Mouse (Mus musculus) MEL (cell line): ENCODE measurements around the gene Myoc. TPM values are rescaled to one million over a fixed set of nuclear protein-coding genes. Genes with fewer than 3 reads are reported as not detected.

ENCODE experiments used
- DNase-seq: peaks from one replicate; pipeline ENCODE4 v3.0.0; 2011; ENCODE audit warnings: low read depth, low spot score
- H3K27ac ChIP-seq: 2 replicates; pipeline ENCODE4 v1.5.1; 2012; ENCODE audit warnings: low read depth, mild to moderate bottlenecking, control low read depth, low read length, moderate library complexity; ENCODE audit not compliant: control insufficient read depth
- H3K27me3 ChIP-seq, 2 experiments: fragments of 150-350 bp in 1 of 2; sonication (generic) in 1 of 2; 2 replicates each; pipeline ENCODE4 v1.6.1; 2012; ENCODE audit warnings: low read length in 2 of 2, mild to moderate bottlenecking in 2 of 2, improper control_type of control experiment in 1 of 2, moderate library complexity in 1 of 2; ENCODE audit not compliant: insufficient read depth in 2 of 2, control insufficient read depth in 1 of 2
- H3K36me3 ChIP-seq, 2 experiments: 2 replicates each; pipeline ENCODE4 v1.6.1; 2012 to 2014; ENCODE audit warnings: low read length in 2 of 2, improper control_type of control experiment in 1 of 2, inconsistent platforms in 1 of 2, mild to moderate bottlenecking in 1 of 2; ENCODE audit not compliant: insufficient read depth in 2 of 2, control insufficient read depth in 1 of 2
- H3K4me1 ChIP-seq, 2 experiments: fragments of 150-350 bp in 1 of 2; sonication (generic) in 1 of 2; 2 replicates each; pipeline ENCODE4 v1.6.1; 2012; ENCODE audit warnings: low read length in 2 of 2, improper control_type of control experiment in 1 of 2, mild to moderate bottlenecking in 1 of 2; ENCODE audit not compliant: insufficient read depth in 2 of 2, control insufficient read depth in 1 of 2
- H3K4me3 ChIP-seq, 2 experiments: fragments of 150-350 bp in 1 of 2; sonication (generic) in 1 of 2; 2 replicates each; pipeline ENCODE4 v1.5.1; 2012; ENCODE audit warnings: low read depth in 2 of 2, low read length in 2 of 2, mild to moderate bottlenecking in 2 of 2, moderate library complexity in 2 of 2, control low read depth in 1 of 2, improper control_type of control experiment in 1 of 2; ENCODE audit not compliant: control insufficient read depth in 1 of 2, insufficient read depth in 1 of 2
- H3K79me2 ChIP-seq: 2 replicates; pipeline ENCODE4 v1.6.1; 2012; ENCODE audit warnings: mild to moderate bottlenecking, low read length, moderate library complexity; ENCODE audit not compliant: control insufficient read depth, poor library complexity, insufficient read depth
- H3K9ac ChIP-seq: 2 replicates; pipeline ENCODE4 v1.6.1; 2012; ENCODE audit warnings: low read depth, mild to moderate bottlenecking, control low read depth, low read length, moderate library complexity; ENCODE audit not compliant: control insufficient read depth, poor library complexity, severe bottlenecking
- H3K9me3 ChIP-seq: fragments of 150-350 bp; sonication (generic); replicated peaks from 2 replicates; pipeline ENCODE4 v1.6.1; 2012; ENCODE audit warnings: mild to moderate bottlenecking, low read length, improper control_type of control experiment, moderate library complexity; ENCODE audit not compliant: insufficient read depth
- BHLHE40 ChIP-seq: IDR thresholded peaks from 2 replicates; pipeline ENCODE4 v1.6.1; 2012; ENCODE audit warnings: low read depth, mild to moderate bottlenecking, inconsistent platforms, low read length, improper control_type of control experiment, borderline replicate concordance
- CHD1 ChIP-seq: IDR thresholded peaks from 2 replicates; pipeline ENCODE4 v1.6.1; 2012; ENCODE audit warnings: low read depth, mild to moderate bottlenecking, inconsistent platforms, low read length, improper control_type of control experiment
- CTCF ChIP-seq, 3 experiments: IDR thresholded peaks in 2 of 3; conservative IDR thresholded peaks in 1 of 3; 2 replicates each; pipeline ENCODE4 v1.5.1; 2011 to 2012; ENCODE audit warnings: low read length in 3 of 3, low read depth in 2 of 3, mild to moderate bottlenecking in 2 of 3, improper control_type of control experiment in 1 of 3, inconsistent platforms in 1 of 3, mixed read lengths in 1 of 3, moderate library complexity in 1 of 3; ENCODE audit not compliant: control insufficient read depth in 1 of 3, insufficient read depth in 1 of 3, poor library complexity in 1 of 3, severe bottlenecking in 1 of 3
- E2F4 ChIP-seq: IDR thresholded peaks from 2 replicates; pipeline ENCODE4 v1.6.1; 2011; ENCODE audit warnings: low read depth, low read length, improper control_type of control experiment, borderline replicate concordance
- EP300 ChIP-seq, 2 experiments: IDR thresholded peaks; 2 replicates each; pipeline ENCODE4 v1.6.1; 2011; ENCODE audit warnings: improper control_type of control experiment in 2 of 2, low read length in 2 of 2, low read depth in 1 of 2, mild to moderate bottlenecking in 1 of 2
- GATA1 ChIP-seq: IDR thresholded peaks from 2 replicates; pipeline ENCODE4 v1.6.1; 2011; ENCODE audit warnings: low read depth, low read length, improper control_type of control experiment
- HCFC1 ChIP-seq: IDR thresholded peaks from 2 replicates; pipeline ENCODE4 v1.6.1; 2012; ENCODE audit warnings: low read depth, mild to moderate bottlenecking, inconsistent platforms, low read length, improper control_type of control experiment, moderate library complexity
- JUND ChIP-seq: IDR thresholded peaks from 2 replicates; pipeline ENCODE4 v1.6.1; 2011; ENCODE audit warnings: low read depth, mild to moderate bottlenecking, improper control_type of control experiment, low read length
- MAFK ChIP-seq: IDR thresholded peaks from 2 replicates; pipeline ENCODE4 v1.6.1; 2011; ENCODE audit warnings: low read depth, mild to moderate bottlenecking, low read length, improper control_type of control experiment, borderline replicate concordance
- MAX ChIP-seq: IDR thresholded peaks from 2 replicates; pipeline ENCODE4 v1.6.1; 2011; ENCODE audit warnings: low read length, improper control_type of control experiment
- MAZ ChIP-seq: IDR thresholded peaks from 2 replicates; pipeline ENCODE4 v1.6.1; 2012; ENCODE audit warnings: low read depth, mild to moderate bottlenecking, inconsistent platforms, low read length, improper control_type of control experiment
- MEF2A ChIP-seq: IDR thresholded peaks from 2 replicates; pipeline ENCODE4 v1.6.1; 2014; ENCODE audit warnings: low read depth, mild to moderate bottlenecking, inconsistent platforms, low read length, improper control_type of control experiment; ENCODE audit not compliant: poor library complexity, insufficient replicate concordance, severe bottlenecking; ENCODE audit errors: extremely low read depth
- MYB ChIP-seq: IDR thresholded peaks from 2 replicates; pipeline ENCODE4 v1.6.1; 2011; ENCODE audit warnings: mild to moderate bottlenecking, low read depth, low read length, improper control_type of control experiment
- MYC ChIP-seq: IDR thresholded peaks from 2 replicates; pipeline ENCODE4 v1.6.1; 2011; ENCODE audit warnings: low read depth, mild to moderate bottlenecking, low read length, improper control_type of control experiment, moderate library complexity
- NELFE ChIP-seq: IDR thresholded peaks from 2 replicates; pipeline ENCODE4 v1.6.1; 2011; ENCODE audit warnings: low read depth, low read length, improper control_type of control experiment
- NRF1 ChIP-seq: IDR thresholded peaks from 2 replicates; pipeline ENCODE4 v1.6.1; 2014; ENCODE audit warnings: low read depth, mild to moderate bottlenecking, inconsistent platforms, low read length, improper control_type of control experiment, moderate library complexity; ENCODE audit not compliant: poor library complexity, insufficient read depth, severe bottlenecking
- POLR2AphosphoS2 ChIP-seq: IDR thresholded peaks from 2 replicates; pipeline ENCODE4 v1.6.1; 2011; ENCODE audit warnings: low read length, improper control_type of control experiment
- RAD21 ChIP-seq: IDR thresholded peaks from 2 replicates; pipeline ENCODE4 v1.6.1; 2011; ENCODE audit warnings: mild to moderate bottlenecking, low read depth, low read length, improper control_type of control experiment
- RCOR1 ChIP-seq: IDR thresholded peaks from 2 replicates; pipeline ENCODE4 v1.6.1; 2012; ENCODE audit warnings: low read depth, mild to moderate bottlenecking, inconsistent platforms, low read length, improper control_type of control experiment
- SMC3 ChIP-seq: IDR thresholded peaks from 2 replicates; pipeline ENCODE4 v1.6.1; 2011; ENCODE audit warnings: low read depth, low read length, improper control_type of control experiment
- TCF12 ChIP-seq: IDR thresholded peaks from 2 replicates; pipeline ENCODE4 v1.6.1; 2014; ENCODE audit warnings: low read depth, mild to moderate bottlenecking, inconsistent platforms, low read length, improper control_type of control experiment, moderate library complexity
- UBTF ChIP-seq: IDR thresholded peaks from 2 replicates; pipeline ENCODE4 v1.6.1; 2012; ENCODE audit warnings: low read depth, mild to moderate bottlenecking, inconsistent platforms, low read length, improper control_type of control experiment, moderate library complexity, borderline replicate concordance; ENCODE audit not compliant: insufficient read depth
- USF1 ChIP-seq: IDR thresholded peaks from 2 replicates; pipeline ENCODE4 v1.6.1; 2014; ENCODE audit warnings: low read depth, mild to moderate bottlenecking, inconsistent platforms, low read length, improper control_type of control experiment, moderate library complexity
- USF2 ChIP-seq, 2 experiments: IDR thresholded peaks; 2 replicates each; pipeline ENCODE4 v1.6.1; 2011 to 2012; ENCODE audit warnings: improper control_type of control experiment in 2 of 2, low read length in 2 of 2, borderline replicate concordance in 1 of 2, inconsistent platforms in 1 of 2, low read depth in 1 of 2, mild to moderate bottlenecking in 1 of 2; ENCODE audit not compliant: insufficient read depth in 1 of 2
- ZC3H11A ChIP-seq: IDR thresholded peaks from 2 replicates; pipeline ENCODE4 v1.6.1; 2012; ENCODE audit warnings: low read depth, mild to moderate bottlenecking, inconsistent platforms, low read length, improper control_type of control experiment
- ZKSCAN1 ChIP-seq: IDR thresholded peaks from 2 replicates; pipeline ENCODE4 v1.6.1; 2012; ENCODE audit warnings: low read depth, mild to moderate bottlenecking, inconsistent platforms, low read length, improper control_type of control experiment, moderate library complexity
- ZMIZ1 ChIP-seq: IDR thresholded peaks from 2 replicates; pipeline ENCODE4 v1.6.1; 2012; ENCODE audit warnings: low read depth, mild to moderate bottlenecking, inconsistent platforms, low read length, improper control_type of control experiment, moderate library complexity
- ZNF384 ChIP-seq: IDR thresholded peaks from 2 replicates; pipeline ENCODE4 v1.6.1; 2012; ENCODE audit warnings: low read depth, mild to moderate bottlenecking, inconsistent platforms, low read length, improper control_type of control experiment
- polyA plus RNA-seq, 2 experiments: library from polyadenylated mRNA; stranded (reverse) in 1 of 2; unstranded in 1 of 2; fragments of >175 nt in 1 of 2; fragments of >200 nt in 1 of 2; gene quantifications; 2 replicates each; pipeline versions ENCODE4 v1.2.1 to v1.2.4; 2012; ENCODE audit warnings: low replicate concordance in 2 of 2, low read depth in 1 of 2; ENCODE audit not compliant: insufficient read length in 2 of 2, insufficient read depth in 1 of 2, missing spikeins in 1 of 2
- total RNA-seq: library from RNA; depleted of rRNA; stranded (reverse); fragments of 300-350 nt; gene quantifications from 2 replicates; pipeline ENCODE4 v1.2.3, GENCODE M21; 2012

Gene Myoc
- total and polyA plus RNA-seq, 3 experiments: not detected

- Histone ChIP-seq H3K4me1 (no peaks in the 10 kb centered on the region), H3K4me3 (no peak overlapping the region), H3K9ac (no peak overlapping the region), H3K27me3 (peaks cover 3 to 11% of the 10 kb centered on the region in 2 experiments; a peak in 3 of 4 replicates), H3K27ac (no peak overlapping the region), H3K9me3 (no peaks in the 10 kb centered on the region), H3K36me3 (no peaks in the 10 kb centered on the region), H3K79me2 (no peaks in the 10 kb centered on the region)
- DNase-seq: peak; percentile 73
- TF ChIP-seq USF2 (IDR thresholded peaks at IDR 0.05; ENCODE audit: borderline replicate concordance in 1 of 2, insufficient read depth in 1 of 2, low read depth in 1 of 2, low read length in 2 of 2) (peak in 1 of 2 experiments; percentile 71; a peak in 2 of 4 replicates), GATA1 (peak; percentile 47; the same call in 1 of the 2 replicates), RCOR1 (peak; percentile 17; the same call in 1 of the 2 replicates), HCFC1 (peak; percentile 83), ZKSCAN1 (no peak), MYC (0 out of 2 replicates have a peak, but pooled peaks have one; percentile 33), MAX (peak; percentile 52; the same call in 1 of the 2 replicates), ZMIZ1 (no peak), BHLHE40 (no peak), USF1 (peak; percentile 92), ZNF384 (peak; percentile 67), NRF1 (peak; percentile 30; the same call in 1 of the 2 replicates), MYB (no peak)
Observed at GRCm38 (mm10) chr1:162615511-162615910, 23.4 kb upstream of the Myoc start.

DNA sequence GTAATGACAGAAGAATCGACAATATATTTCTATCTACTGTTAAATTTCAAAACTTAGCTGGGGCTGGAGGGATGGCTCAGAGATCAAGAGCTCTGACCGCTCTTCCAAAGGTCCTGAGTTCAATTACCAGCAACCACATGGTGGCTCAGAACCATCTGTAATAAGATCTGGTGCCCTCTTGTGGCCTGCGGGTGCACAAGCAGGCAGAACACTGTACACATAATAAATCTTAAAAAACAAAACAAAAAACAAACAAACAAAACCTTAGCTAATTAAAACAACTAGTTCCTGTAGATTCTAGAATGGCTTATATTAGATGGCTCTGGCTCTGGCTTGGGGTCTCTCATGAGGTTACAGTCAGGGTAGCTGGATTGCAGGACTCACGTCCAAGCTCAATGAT is 18.5 kb upstream of the Myoc start:
- H3K9me3 ChIP-seq: no peaks in the 10 kb centered on the region
- TF ChIP-seq MYC (peak; percentile 70; the same call in 1 of the 2 replicates), RCOR1 (no peak), ZNF384 (no peak), USF1 (no peak), BHLHE40 (no peak), MYB (no peak), NELFE (no peak), SMC3 (peak; percentile 68), CTCF (IDR thresholded peaks at IDR 0.05 in 2 of 3, conservative IDR thresholded peaks at IDR 0.05 in 1 of 3; ENCODE audit: control insufficient read depth in 1 of 3, insufficient read depth in 1 of 3, low read depth in 2 of 3, low read length in 3 of 3, poor library complexity in 1 of 3, severe bottlenecking in 1 of 3) (peak; percentile 60 to 76 (median 75)), MAFK (no peak), ZC3H11A (peak; percentile 29), EP300 (IDR thresholded peaks at IDR 0.05; ENCODE audit: low read depth in 1 of 2, low read length in 2 of 2) (no peak), MEF2A (no peak), MAX (no peak), ZKSCAN1 (no peak), POLR2AphosphoS2 (no peak), GATA1 (no peak), CHD1 (no peak), UBTF (no peak), MAZ (no peak), RAD21 (peak; percentile 49), JUND (no peak), TCF12 (no peak), HCFC1 (no peak), E2F4 (no peak), NRF1 (no peak)
- peak; percentile 52 for DNase-seq

More for the DNA sequence above, 18.5 kb upstream of the Myoc start:
- H3K4me3 ChIP-seq: no peak overlapping the region
- no peak overlapping the region for H3K27ac ChIP-seq
- peaks cover 0 to 7% of the 10 kb centered on the region in 2 experiments; a peak in 2 of 4 replicates for H3K36me3 ChIP-seq
- no peak overlapping the region for H3K9ac ChIP-seq
- peaks cover 1 to 9% of the 10 kb centered on the region in 2 experiments; a peak in 3 of 4 replicates for H3K4me1 ChIP-seq
- no peaks in the 10 kb centered on the region for H3K27me3 ChIP-seq
- no peaks in the 10 kb centered on the region for H3K79me2 ChIP-seq
